Mouse (Mus musculus) heart, postnatal 10 days (tissue): ENCODE results near the gene Tex12. TPM values are rescaled to one million over a fixed set of nuclear protein-coding genes. Genes with fewer than 3 reads are reported as not detected.
A peak's percentile ranks its signal among the peaks of the same experiment; 100 is the strongest.

Experiments used
- DNase-seq, 2 experiments: peaks; one replicate each; pipeline ENCODE4 v3.0.0; 2021
- intact Hi-C: fragments of 180-260 bp; cut with DNase I; formaldehyde crosslinking; loops from one replicate; pipeline ENCODE4 v1.15.1; 2025
- total RNA-seq, 2 experiments: library from RNA; stranded (reverse); gene quantifications; 2 replicates each; pipeline ENCODE4 v1.2.3; 2021

The Tex12 gene
- not detected for total RNA-seq

DNA sequence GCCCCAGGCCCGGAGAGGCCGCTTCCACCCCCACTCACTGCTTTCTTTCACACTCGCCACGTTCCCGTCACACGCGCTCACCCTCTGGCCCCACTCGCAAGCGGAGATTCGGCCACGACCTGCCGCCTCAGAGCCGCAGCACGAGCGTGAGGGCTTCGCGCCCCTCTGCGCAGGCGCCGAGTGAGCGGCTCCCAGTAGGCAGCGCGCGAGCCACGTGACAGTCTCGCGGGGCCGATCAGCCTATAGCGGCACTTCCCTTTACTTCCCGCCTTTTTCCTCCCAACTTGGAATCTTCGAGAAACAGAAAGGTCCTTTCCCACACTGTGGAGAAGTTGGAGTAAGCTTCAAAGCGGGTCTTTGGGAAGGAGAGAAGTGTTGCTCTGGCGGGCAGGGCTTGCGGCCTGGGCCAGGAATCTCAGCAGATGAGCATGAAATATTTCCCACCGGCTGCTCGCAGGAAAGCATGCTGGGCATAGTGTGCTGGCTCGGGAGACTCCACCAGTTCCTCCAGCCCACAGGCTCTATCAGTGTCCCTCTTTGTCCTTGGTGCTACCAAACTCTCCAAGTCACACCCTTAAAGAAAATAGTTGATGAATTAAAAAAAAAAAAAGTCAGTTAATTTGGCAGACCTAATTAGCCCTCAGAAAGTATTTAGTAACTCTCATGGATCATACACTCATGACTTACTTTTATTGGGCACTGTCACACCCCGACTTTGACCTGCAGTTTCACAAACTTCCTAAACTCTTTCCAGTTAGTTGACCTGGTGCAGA, at the start of gene Tex12:
Gene Tex12, minus strand, starts transcription at position 181 of the 773 bp plus-strand sequence.
- intact Hi-C loops: no loop called here
- DNase-seq: no peak

DNA sequence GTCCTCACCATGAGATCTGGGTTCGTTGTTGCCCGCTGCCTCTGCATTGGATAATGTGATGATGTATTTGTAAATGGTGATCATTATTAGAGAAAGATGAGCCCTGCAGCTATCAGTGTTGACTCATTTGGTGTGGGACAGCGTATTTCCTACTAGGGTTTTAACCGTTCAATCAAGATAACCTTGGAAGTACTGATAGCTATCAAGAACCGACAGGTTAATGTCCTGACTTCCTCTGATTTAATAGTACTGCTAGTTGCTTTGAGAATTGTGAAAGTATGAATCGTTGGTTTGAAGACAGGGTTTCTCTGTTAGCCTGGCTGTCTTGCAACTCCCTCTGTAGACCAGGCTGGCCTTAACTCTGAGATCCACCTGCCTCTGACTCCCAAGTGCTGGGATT, 43.2 kb upstream of the Tex12 start:
- DNase-seq: no peak
- intact Hi-C loops: loop anchor here (5.0 kb wide), 2 partner anchors 142 to 163 kb away; partner anchors contain the start of gene Fdxacb1

DNA sequence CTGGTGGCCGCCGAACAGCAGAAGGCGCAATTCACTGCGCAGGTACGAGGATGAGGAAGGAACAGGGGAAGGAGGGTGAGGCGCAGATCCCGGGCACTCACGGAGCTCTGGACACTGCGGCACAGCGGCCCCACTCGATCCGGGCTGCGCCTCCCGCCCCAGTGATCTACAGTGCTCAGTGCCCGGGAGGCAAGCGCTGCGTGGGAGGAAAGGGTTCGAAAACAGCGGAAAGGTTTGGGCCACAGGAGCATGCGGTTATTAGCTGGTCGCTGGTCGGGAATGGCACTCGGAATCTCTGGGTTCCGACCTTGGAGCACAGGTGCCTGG, 42.8 kb upstream of the Tex12 start:
- intact Hi-C loops: loop anchor here (5.0 kb wide), 2 partner anchors 142 to 163 kb away; partner anchors contain the start of gene Fdxacb1
- no peak for DNase-seq

DNA sequence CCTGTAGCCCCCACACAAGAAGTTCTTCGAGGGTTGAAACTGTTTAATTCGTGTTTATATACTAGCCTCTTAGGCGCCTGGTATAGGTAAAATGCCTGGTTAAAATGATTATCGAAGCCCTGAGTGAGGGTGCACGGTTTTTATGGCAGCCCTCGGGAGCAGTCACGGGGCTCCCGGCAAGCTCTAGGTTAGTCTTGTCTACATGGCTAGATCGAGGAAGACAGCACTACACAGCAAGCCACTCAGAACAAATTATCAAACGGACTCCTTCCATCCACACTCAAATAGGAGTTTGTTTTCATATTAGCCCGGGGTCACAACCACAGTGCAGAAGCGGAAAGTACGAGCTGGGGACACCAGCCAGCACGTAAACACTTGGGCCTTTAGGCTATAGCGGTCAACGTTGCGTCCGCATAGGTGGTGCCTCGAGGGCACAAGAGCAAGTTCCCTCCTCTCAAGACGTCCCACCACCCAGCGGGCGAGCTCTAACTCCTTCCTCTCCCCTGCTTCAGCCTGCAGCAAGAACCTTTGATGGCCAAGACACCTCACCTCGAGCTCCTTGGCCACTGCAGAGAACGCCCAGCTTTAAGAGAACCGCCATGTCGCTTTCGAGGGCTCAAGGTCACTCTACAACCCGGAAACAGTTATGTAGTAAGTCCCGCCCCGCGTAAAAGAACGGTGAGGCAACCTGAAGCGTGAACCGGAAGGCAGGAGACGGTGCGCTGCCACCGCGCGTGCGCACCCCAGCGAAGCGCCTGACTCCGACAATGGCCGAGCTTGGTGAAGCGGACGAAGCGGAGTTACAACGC, 42.3 kb upstream of the Tex12 start, which contains the start of the genes Sdhd and Timm8b:
Gene Sdhd, minus strand, starts transcription at position 624 of the 809 bp plus-strand sequence.
Gene Timm8b, plus strand, starts transcription at position 722 of the 809 bp plus-strand sequence.
- intact Hi-C loops: loop anchor here (5.0 kb wide), 2 partner anchors 141 to 164 kb away; partner anchors contain the start of gene Fdxacb1
- DNase-seq: peak; percentile 96

DNA sequence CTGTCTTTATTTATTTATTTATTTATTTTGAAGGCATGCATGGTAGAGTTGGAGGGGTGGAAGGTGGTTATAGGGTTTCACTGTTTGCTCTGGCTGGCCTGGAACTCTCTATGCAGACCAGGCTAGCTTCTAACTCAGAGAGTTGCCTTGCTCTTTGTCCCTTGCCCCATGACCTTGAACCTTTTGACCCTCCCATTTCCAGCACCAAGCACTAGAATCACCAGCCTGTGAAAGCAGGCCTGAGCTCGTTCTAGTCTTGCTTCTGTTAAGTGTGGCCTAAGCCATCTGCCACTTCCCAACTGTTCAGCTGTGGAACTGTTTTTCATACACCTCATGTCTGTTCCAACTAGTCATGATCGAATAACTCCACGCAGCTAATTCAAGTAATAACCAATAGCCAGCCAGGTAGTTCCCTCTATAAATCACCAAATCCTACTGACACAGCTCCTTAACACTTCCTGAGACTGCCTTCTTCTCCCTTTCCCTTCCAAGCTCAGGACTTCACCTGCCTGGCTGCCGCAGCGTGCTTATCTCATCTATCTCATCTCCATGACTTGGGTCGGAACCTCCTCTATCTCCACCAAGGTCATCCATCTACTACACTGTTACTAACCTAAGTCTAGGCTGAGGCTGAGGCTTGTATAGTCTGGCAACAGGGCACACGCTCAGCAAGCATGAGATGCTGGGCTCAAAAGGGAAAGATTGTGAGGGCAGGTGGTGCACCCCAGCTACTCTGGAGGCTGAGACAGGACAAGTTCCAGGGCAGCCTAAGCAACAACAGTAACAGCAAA, 41.1 kb upstream of the Tex12 start:
- intact Hi-C loops: loop anchor here (5.0 kb wide), 2 partner anchors 140 to 165 kb away; partner anchors contain the start of gene Fdxacb1
- no peak for DNase-seq

DNA sequence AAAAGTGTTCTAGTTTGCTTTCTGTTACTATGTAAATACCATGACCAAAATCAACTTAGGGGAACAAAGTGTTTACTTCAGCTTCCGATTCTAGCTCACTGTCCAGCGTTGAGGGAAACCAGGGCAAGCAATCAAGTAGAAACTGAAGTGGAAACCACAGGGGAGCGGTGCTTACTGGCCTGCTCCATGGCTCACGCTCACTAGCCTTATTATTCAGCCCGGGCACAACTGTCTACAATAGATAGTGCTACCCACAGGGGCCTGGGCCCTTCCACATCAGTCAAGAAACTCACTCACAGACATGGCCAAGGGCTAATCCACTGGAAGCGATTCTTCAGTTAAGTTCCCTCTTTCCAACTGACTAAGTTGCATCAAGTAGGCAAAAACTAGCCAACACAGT, 40.4 kb upstream of the Tex12 start:
- DNase-seq: peak; percentile 15 to 27
- intact Hi-C loops: loop anchor here (5.0 kb wide), 2 partner anchors 139 to 166 kb away; partner anchors contain the start of gene Fdxacb1

DNA sequence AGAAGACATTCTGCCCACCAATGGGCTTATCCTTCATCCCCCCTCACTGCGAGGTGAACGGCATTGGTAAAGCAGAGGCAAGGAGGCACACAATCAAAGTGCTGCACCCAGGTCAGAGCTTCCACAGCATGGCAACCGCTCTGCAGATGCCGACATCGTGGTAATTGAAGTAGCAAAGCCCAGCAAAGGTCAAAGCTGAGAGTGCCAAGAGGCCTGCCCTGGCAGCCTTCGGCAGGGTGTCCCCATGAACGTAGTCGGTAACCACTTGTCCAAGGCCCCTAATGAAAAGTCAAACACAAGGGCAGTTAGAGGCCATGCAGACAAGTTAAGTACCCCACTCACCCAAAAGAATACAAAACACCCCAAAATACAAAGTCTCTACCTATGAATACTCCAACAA, 35.8 kb upstream of the Tex12 start:
- intact Hi-C loops: no loop called here
- peak; percentile 19 to 37 for DNase-seq

DNA sequence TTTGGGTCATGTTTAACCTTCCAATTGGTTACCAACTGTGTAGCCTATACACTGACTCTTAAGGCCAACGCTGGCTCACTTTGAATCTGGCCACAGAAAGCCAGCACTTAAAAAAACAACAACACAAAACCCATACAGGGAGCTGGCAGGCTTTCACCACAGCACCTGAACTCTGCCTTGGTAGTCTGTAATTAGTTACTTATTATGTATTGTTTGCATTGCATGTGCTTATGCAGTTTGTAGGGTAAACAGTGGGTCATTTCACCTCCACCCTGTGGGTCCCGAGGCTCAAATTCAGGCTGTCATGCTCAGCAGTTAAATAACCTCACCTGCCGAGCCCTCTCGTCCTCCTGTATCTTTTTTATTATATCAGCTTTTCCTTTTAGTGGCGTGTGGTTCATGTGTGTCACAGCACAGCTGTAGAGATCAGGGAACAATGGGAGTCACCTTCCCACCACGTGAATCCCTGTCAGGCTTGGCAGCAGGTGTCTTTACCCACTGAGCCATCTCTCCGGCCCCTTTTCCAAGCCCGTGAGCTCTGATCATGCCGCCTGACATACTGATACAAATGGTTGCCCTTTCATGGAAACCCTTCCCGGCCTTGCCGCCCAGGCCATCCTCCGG, 33.8 kb upstream of the Tex12 start:
- intact Hi-C loops: no loop called here
- DNase-seq: no peak

DNA sequence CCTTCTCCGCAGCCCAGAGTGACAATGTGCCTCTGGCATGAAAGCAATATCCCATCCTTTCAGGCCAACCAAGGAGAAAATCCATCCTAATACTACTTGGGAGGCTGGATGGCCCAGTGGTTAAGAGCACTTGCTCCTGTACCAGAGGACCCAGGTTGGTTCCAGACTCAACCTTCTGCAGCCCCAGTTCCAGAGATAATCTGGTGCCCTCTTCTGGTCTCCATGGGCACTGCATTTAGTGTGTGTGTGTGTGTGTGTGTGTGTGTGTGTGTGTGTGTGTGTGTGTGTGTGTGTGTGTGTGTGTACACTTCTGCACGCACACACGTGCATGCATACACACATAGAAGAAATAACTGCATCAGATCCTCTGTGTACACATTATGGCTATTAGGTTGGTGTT, 32.4 kb upstream of the Tex12 start:
- peak in 1 of 2 experiments; percentile 41 for DNase-seq
- intact Hi-C loops: no loop called here

DNA sequence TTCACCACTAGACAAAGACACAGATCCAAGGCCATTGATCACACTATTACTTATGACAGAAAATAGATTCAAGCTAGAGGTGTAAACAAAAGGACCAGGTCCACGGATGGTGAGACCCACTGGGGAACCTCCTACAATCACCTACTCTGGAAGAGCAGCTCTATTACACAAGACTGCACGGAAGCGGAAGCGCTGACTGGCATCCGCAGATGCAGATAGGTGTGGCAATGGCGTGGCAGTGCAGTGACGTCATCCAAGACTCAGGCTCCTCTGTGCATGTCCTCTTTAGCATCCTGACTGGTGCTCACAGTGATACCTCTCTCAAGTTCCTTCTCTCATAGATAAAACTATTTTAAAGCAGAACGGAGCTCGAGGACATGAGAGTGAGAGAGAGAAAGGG, 31.8 kb upstream of the Tex12 start:
- intact Hi-C loops: no loop called here

DNA sequence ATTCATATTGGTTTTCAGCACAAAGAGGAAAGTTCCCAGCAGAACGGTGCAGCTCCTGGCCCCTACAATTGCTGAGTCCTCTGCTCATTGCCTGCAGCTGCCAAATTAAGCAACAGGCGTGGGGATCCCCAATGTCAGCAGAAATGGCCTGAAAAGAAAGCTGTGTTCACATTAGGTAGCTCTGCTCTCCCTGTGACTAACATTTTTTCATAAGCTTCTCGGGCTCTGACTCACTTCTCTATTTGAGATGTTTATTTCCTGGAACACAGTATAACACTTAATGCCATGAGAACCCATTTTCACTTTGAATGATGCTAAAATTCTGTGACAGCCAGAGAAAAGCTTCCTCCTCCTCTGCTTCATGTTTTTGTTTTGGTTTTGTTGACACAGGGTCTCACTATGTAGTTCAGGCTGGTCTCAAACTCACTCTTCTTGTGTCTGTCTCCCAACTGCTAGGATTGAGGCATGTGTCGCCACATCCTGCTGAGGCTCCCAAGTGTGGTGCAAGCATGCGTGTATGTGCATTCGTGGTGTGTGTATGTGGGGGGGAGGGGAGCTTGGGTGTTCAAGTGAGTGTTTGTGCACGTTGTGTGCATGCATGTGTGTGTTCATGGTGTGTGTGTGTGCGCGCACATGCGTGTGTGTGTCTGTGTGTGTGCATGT, 29.9 kb upstream of the Tex12 start:
- intact Hi-C loops: no loop called here
- DNase-seq: peak; percentile 10 to 16

More for the DNA sequence above, 31.8 kb upstream of the Tex12 start:
- DNase-seq: no peak

DNA sequence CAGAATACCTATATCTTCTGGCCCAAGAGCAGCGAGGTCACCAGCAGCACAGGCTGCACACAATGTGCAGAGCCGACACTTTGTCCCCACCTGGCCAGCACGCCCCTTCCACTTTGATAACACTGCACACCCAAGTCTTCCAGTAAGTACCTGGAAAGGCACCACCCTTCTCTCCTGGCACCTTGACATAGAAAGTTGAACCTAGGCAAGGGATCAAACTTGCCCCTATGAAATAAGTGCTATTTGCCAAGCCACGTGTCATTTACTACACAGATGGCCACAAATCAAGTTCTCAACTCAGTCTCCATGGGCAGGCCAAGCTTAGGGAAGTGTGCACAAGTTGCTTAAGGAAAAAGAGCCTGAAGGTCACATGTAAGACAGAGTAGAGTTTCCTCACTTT, 25.8 kb upstream of the Tex12 start:
- DNase-seq: no peak
- intact Hi-C loops: no loop called here

DNA sequence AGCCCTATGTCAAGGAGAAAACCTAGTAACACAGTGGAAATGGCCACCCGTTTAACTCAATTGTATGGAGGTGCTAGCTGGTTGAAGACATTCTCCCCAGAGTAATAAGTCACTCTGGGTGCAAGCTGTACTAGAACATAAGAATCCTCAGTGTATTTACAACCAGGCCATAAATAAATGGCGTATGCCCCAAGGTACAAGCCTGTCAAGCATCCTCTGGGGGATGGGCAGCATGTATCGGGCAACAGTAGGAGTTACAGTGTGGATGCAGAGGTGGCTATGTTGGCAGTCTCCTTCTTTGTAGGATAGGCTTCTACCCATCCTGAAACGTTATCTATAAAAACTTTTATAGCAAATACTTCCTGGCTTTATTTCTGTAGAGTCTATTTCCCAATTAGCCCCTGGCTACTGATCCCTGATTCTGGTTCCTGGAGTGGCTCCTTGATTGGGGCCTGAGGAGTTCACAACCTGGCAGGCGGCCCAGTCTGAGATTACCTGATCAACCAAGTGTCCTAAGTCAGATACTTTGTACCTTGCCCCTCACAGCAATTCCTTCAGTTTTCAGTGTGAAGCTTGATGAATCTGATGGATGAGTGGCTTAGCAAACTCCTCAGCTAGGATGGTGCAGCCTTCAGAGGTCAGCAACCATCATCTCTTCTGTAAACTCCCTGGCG, 24.2 kb upstream of the Tex12 start:
- no peak for DNase-seq
- intact Hi-C loops: no loop called here

DNA sequence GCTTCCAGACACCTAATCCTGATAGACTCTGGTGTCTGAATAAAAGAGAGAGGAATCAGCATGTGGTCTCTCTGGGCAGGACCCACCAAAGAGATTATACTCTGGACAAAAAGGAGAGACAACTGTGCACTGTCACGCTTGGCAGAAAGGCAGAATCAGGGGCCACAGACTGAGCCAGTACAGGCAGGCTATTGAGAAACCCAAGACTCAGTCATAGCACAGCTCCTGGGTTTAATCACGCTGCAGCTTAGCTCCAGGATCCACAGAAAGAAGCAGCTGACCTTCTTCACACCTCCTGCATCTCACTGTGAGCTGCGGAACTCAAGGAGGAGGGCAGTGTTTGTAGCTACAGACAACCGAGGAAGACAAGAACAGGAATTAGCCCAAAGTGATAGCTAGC, 19.2 kb upstream of the Tex12 start:
- intact Hi-C loops: no loop called here
- no peak for DNase-seq

DNA sequence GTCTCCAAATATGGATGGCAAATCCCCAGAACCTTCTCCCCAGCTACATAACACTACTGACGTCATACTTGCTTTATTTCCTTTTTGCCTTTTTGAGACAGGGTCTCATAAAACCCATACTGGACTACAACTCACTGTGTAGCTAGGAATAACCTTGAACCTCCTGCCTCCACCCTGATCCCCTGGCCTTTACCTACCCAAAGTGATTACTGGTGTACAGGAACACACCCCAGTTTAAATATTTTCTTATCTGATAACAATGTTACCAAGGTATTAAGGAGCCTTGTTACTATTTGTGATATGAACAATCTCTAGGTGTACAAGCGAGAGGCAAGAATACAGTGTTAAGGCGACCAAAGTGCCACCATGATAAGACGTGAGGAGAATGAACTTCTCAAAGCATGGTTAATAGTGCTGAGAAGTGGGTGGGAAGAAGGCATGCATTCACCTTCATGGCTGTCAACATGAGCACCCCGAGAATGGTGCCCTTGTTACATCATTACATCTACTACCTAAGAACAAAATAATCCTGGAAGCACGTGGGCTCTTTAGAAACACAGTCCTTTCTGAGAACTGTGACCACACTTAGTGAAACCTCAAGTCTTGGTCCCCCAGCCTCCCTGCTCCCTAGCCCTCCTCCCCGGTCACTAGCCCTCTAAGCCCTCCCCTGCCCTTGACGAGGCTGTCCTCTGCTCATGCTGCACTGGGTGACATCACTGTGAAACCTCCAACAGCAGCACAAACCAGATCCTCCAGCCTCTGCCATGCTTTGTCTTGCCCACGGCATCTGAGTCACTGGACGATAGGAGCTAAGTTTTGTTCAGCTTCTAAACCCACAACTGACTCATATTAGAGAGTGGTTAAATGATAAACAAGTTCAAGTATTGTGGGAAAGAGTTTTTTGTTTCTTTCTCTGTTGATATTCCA, 8.7 kb upstream of the Tex12 start:
- intact Hi-C loops: no loop called here
- no peak for DNase-seq

DNA sequence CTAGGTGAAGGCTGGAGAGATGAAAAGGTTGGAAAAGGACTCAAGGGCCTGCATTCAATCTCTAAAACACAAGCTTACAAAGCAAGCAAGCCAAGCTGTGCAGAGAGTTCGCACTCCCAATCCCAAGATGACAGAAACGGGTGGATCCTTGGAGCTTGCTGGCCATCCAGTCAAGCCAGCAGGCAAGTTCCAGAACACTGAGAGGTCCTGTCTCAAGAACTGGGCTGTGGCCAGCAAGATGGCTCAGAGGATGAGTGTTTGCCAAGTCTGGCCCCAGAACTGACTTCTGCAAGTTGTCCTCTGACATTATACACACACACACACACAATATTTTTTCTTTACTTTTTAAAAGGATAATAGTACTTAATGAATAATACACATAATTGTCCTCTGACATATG, 6.8 kb upstream of the Tex12 start:
- intact Hi-C loops: no loop called here
- no peak for DNase-seq

DNA sequence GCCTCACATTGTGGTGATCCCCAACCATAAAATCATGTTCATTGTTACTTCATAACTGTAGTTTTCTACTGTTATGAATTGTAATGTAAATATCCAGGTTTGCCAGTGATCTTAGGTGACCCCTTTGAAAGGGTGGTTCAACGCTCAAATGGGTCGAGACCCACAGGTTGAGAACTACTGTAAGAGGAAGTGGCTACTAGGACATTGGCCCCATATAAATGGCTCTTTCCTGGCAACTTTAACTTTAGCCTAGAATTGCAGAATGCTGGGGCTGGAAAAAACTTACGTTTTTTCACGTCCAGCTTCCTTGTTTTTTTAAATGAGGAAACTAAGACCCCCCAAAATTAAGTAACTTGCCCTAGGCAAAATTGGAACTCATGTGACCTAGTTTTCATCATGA, 6.2 kb upstream of the Tex12 start:
- DNase-seq: no peak
- intact Hi-C loops: no loop called here

DNA sequence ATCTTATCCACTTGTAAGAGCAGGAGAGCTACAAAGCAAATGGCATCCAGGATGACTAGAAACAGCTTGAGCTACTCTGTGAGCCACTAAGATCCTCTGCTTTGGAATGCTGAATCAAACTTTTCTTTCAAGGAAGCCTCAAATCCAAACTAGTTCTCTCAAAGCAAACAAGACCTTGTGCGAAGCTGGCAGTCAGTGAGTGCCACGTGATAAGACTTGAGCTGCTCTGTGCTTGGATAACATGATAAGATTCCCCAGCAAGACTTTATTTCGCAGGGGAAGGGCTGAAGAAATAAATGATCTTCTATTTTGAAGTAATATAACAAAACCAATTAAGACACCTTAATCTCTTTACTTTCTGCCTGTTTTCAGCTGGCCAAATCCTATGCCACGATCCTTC, 4.8 kb upstream of the Tex12 start:
- DNase-seq: no peak
- intact Hi-C loops: no loop called here
